In the genomic region with DNA sequence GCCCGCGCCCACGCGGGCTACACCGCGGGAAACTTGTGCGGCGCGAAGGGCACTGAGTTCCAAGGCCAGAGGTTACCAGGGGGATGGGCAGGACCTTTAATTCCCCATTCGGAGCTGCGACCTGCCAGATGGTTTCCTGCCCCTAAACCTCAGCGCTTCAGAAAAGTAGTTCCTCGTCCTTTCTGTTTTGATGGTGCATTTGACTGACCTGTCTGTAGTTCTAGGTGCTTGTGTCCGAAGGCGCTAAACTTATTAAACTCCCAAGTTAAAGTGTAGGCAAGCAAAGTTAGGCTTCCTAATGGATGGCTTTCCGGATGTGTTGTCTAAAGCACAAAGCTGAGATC, we compare ENCODE assay signal across 9 mouse cellular contexts. TPM values are rescaled to one million over a fixed set of nuclear protein-coding genes. Genes with fewer than 3 reads are reported as not detected.
DNase-seq lines count a peak whose midpoint lies in the region; ATAC-seq and TF ChIP-seq lines count a peak whose summit lies in the region.
"Had no signal": no experiment of that assay in that cellular context is flagged by ENCODE, and none has a peak within 500 bp of the region (broad histone marks: within the 10 kb centered on the region; RNA-seq: fewer than 3 reads in every experiment).

No protein-coding gene starts in this region.

- H3K4me1 ChIP-seq in heart, embryonic 13.5 days: peaks cover 54% of the 10 kb centered on the region

- TF ChIP-seq CTCF in Patski (IDR thresholded peaks at IDR 0.05): no peak

- H3K9me3 ChIP-seq in heart, embryonic 13.5 days: no peaks in the 10 kb centered on the region

- CTCF ChIA-PET in Patski (lab: Charles Lee): interaction anchor here (1.4 to 1.5 kb wide), 2 partner anchors 11 to 109 kb away, joined by 3 to 5 read pairs; no protein-coding TSS in a partner anchor

- no peaks in the 10 kb centered on the region for H3K27me3 ChIP-seq in heart, embryonic 13.5 days (replicated peaks)
- no peaks in the 10 kb centered on the region for H3K27me3 ChIP-seq in Patski

- peak overlapping the region; percentile 96 for H3K27ac ChIP-seq in heart, embryonic 13.5 days (replicated peaks)

- POLR2A ChIA-PET in Patski (lab: Charles Lee): interaction anchor here (0.7 to 1.3 kb wide), 3 partner anchors 17 to 220 kb away, joined by 3 to 4 read pairs (median 3); no protein-coding TSS in a partner anchor

- H3K4me3 ChIP-seq in heart, embryonic 13.5 days: peak overlapping the region; percentile 88

- H3K36me3 ChIP-seq in heart, embryonic 13.5 days: no peaks in the 10 kb centered on the region; the same call in 1 of the 2 replicates
- H3K36me3 ChIP-seq: G1E had no signal

- no peak for DNase-seq in heart, adult 11 months
- DNase-seq in Patski (ENCODE audit: low read depth, low spot score): no peak
- peak; percentile 48 for DNase-seq in mesoderm, embryonic 11.5 days (ENCODE audit: low read depth, low spot score)
- DNase-seq in thymus, postnatal 36 days: no peak
- DNase-seq in left cerebral cortex, adult 18-20 months (ENCODE audit: low spot score in 2 of 2): no peak
- DNase-seq in retina, embryonic 14.5 days (ENCODE audit: low spot score): no peak

- ATAC-seq in heart, embryonic 13.5 days (ENCODE audit: extremely low read depth, insufficient number of reproducible peaks, low FRiP score, low TSS enrichment): no peak
- ATAC-seq in Patski: peak; percentile 31
- ATAC-seq in hematopoietic stem cell, adult 5-6 weeks (replicated peaks in 1 of 2; ENCODE audit: insufficient read depth in 1 of 2, low FRiP score in 2 of 2, low TSS enrichment in 1 of 2, low read depth in 1 of 2, poor library complexity in 2 of 2, severe bottlenecking in 2 of 2): peak; percentile 40 to 44; a peak in 2 of 4 replicates

- peak overlapping the region; percentile 87 for H3K4me2 ChIP-seq in heart, embryonic 13.5 days

- H3K9ac ChIP-seq in heart, embryonic 13.5 days: peak overlapping the region; percentile 92

- WGBS in heart, embryonic 13.5 days: 1% methylated on average over 16 of the region's 16 CpGs

- in situ Hi-C loops in Patski (cut with MboI; ENCODE audit: low pct_unique_long_range_greater_than_20kb): loop anchor here (5.0 kb wide), 2 partner anchors 87 to 213 kb away; no protein-coding TSS in a partner anchor

RNA-seq across cellular contexts. Expression of a gene that starts 39.5 kb away (rescaled TPM):
- 16.3 TPM in 2 replicates for polyA plus RNA-seq in heart, embryonic 13.5 days (2015; fragmentation: Nextera tagmentation; extraction: Ambion mirVana)
- 47.1 TPM for polyA plus RNA-seq in Patski (2021)
- total RNA-seq in hematopoietic stem cell, adult 5-6 weeks (2017): 0.30 and 1.4 TPM in 2 replicates
- 10 to 100 TPM; 42.5 to 44.8 TPM for total RNA-seq in left cerebral cortex, adult 18-20 months (2021)
- polyA plus RNA-seq: G1E had no signal

Comparison
In these comparisons a context has a peak if more than half of its experiments do, and no peak if none do; other contexts are left out.
1. RNA of a gene that starts 39.5 kb away (total RNA-seq): 42.5 to 44.8 TPM in left cerebral cortex, adult 18-20 months; 0.30 to 1.4 TPM in hematopoietic stem cell, adult 5-6 weeks; every median in the first group is over 10 times any median in the second.